Mouse (Mus musculus) MEL (cell line): ENCODE measurements at regions not wholly inside any gene's neighbourhood (a gene's known extent, or its start where the extent isn't known, plus 50 kb on each side); places are given as distances from the start of the nearest gene placed in this dataset.

Source experiments
- CHD1 ChIP-seq: IDR thresholded peaks from 2 replicates; pipeline ENCODE4 v1.6.1; 2012; ENCODE audit warnings: low read depth, mild to moderate bottlenecking, inconsistent platforms, low read length, improper control_type of control experiment
- CTCF ChIP-seq, 3 experiments: IDR thresholded peaks in 2 of 3; conservative IDR thresholded peaks in 1 of 3; 2 replicates each; pipeline ENCODE4 v1.5.1; 2011 to 2012; ENCODE audit warnings: low read length in 3 of 3, low read depth in 2 of 3, mild to moderate bottlenecking in 2 of 3, improper control_type of control experiment in 1 of 3, inconsistent platforms in 1 of 3, mixed read lengths in 1 of 3, moderate library complexity in 1 of 3; ENCODE audit not compliant: control insufficient read depth in 1 of 3, insufficient read depth in 1 of 3, poor library complexity in 1 of 3, severe bottlenecking in 1 of 3
- GATA1 ChIP-seq: IDR thresholded peaks from 2 replicates; pipeline ENCODE4 v1.6.1; 2011; ENCODE audit warnings: low read depth, low read length, improper control_type of control experiment
- HCFC1 ChIP-seq: IDR thresholded peaks from 2 replicates; pipeline ENCODE4 v1.6.1; 2012; ENCODE audit warnings: low read depth, mild to moderate bottlenecking, inconsistent platforms, low read length, improper control_type of control experiment, moderate library complexity
- KAT2A ChIP-seq: conservative IDR thresholded peaks from 2 replicates; pipeline ENCODE4 v1.6.1; 2012; ENCODE audit warnings: low read depth, low read length, improper control_type of control experiment, inconsistent platforms
- MAZ ChIP-seq: IDR thresholded peaks from 2 replicates; pipeline ENCODE4 v1.6.1; 2012; ENCODE audit warnings: low read depth, mild to moderate bottlenecking, inconsistent platforms, low read length, improper control_type of control experiment
- MEF2A ChIP-seq: IDR thresholded peaks from 2 replicates; pipeline ENCODE4 v1.6.1; 2014; ENCODE audit warnings: low read depth, mild to moderate bottlenecking, inconsistent platforms, low read length, improper control_type of control experiment; ENCODE audit not compliant: poor library complexity, insufficient replicate concordance, severe bottlenecking; ENCODE audit errors: extremely low read depth
- POLR2A ChIP-seq, 2 experiments: IDR thresholded peaks; 2 replicates each; pipeline ENCODE4 v1.6.1; 2011 to 2012; ENCODE audit warnings: low read length in 2 of 2, mild to moderate bottlenecking in 2 of 2, control low read depth in 1 of 2, improper control_type of control experiment in 1 of 2, low read depth in 1 of 2, moderate library complexity in 1 of 2; ENCODE audit not compliant: control insufficient read depth in 1 of 2, insufficient read depth in 1 of 2, poor library complexity in 1 of 2
- POLR2AphosphoS5 ChIP-seq: IDR thresholded peaks from 2 replicates; pipeline ENCODE4 v1.6.1; 2012; ENCODE audit warnings: low read depth, borderline replicate concordance, mild to moderate bottlenecking, inconsistent platforms, low read length, moderate library complexity, mixed read lengths
- TBP ChIP-seq: IDR thresholded peaks from 2 replicates; pipeline ENCODE4 v1.8.0; 2011; ENCODE audit warnings: low read depth, low read length, improper control_type of control experiment

DNA sequence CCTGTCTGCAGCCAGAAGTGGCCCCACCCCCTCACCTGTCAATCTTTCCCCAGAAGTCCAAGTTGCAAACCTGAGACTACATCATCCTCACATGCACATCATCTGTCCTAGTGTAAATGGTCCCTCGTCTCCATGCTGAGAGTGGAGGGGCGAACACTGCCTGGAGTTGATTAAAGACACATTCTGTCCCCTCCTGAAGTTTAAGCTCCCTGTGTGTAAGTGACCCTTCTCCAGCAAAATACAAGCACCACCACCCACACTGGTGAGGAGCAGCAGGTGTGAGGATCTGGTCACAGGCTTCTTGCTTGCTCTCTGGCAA is 252.6 kb downstream of the Pax3 start:
- no peak for TF ChIP-seq MAZ
- no peak for TF ChIP-seq CHD1
- TF ChIP-seq TBP, result no peak
- TF ChIP-seq POLR2A (IDR thresholded peaks at IDR 0.05; ENCODE audit: control insufficient read depth in 1 of 2, insufficient read depth in 1 of 2, low read depth in 1 of 2, low read length in 2 of 2, poor library complexity in 1 of 2), result no peak
- TF ChIP-seq CTCF (IDR thresholded peaks at IDR 0.05 in 2 of 3, conservative IDR thresholded peaks at IDR 0.05 in 1 of 3; ENCODE audit: control insufficient read depth in 1 of 3, insufficient read depth in 1 of 3, low read depth in 2 of 3, low read length in 3 of 3, poor library complexity in 1 of 3, severe bottlenecking in 1 of 3), result no peak
- TF ChIP-seq KAT2A, result no peak
- TF ChIP-seq MEF2A, result no peak
- TF ChIP-seq POLR2AphosphoS5, result no peak
- no peak for TF ChIP-seq GATA1
- TF ChIP-seq HCFC1, result no peak
